Mouse (Mus musculus) duodenum, adult 2 months (tissue): ENCODE results near the gene Ciart. TPM values are rescaled to one million over a fixed set of nuclear protein-coding genes. Genes with fewer than 3 reads are reported as not detected.

Source experiments
- polyA plus RNA-seq: library from polyadenylated mRNA; depleted of rRNA; stranded (reverse); fragments of >200 nt; gene quantifications from 2 replicates; pipeline ENCODE4 v1.2.3, GENCODE M21; 2012; ENCODE audit warnings: low replicate concordance; rRNA removed

Ciart gene
- polyA plus RNA-seq = 1.6 and 1.8 TPM in 2 replicates

DNA sequence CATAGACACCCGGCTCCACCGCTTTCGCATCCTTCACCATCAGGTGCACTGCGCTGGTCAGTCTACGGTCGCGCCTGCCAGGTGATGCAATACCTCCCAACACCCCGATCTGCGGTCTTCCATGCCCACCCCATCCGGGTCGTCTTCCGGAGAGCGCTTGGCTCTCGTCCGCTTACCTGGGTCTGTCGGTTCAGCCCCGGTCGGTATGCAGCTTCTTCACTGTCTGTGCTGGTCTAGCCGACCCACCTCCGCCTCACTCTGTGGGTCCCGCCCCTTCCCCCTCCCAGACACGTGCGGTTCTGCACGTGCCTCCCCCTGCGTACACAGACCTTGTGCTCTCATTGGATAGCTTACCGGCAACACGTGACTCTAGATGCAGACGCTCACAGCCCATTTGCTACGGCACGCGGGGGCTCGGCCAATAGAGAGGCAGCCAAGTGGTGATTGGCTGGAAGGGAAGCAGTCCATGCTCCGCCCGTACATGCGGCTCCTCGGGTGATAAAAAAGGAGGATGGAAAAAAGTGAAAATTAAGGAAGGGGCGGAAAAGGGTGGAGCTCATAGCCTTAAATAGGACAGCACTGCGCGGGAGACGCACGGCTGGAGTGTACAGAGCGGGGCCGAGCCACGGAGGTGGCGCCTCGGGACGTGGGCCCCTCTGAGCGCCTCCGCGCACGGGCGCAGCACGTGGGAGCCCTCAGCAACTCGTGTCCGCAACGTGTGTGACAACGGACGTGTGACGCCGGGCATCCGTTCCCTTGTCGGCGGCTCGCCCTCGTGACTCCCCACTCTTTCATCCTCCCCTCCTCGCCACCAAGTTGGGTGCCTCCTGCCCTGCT is at the start of gene Ciart:
TSS of gene Ciart (minus strand) at position 273 of the 837 bp plus-strand sequence.

DNA sequence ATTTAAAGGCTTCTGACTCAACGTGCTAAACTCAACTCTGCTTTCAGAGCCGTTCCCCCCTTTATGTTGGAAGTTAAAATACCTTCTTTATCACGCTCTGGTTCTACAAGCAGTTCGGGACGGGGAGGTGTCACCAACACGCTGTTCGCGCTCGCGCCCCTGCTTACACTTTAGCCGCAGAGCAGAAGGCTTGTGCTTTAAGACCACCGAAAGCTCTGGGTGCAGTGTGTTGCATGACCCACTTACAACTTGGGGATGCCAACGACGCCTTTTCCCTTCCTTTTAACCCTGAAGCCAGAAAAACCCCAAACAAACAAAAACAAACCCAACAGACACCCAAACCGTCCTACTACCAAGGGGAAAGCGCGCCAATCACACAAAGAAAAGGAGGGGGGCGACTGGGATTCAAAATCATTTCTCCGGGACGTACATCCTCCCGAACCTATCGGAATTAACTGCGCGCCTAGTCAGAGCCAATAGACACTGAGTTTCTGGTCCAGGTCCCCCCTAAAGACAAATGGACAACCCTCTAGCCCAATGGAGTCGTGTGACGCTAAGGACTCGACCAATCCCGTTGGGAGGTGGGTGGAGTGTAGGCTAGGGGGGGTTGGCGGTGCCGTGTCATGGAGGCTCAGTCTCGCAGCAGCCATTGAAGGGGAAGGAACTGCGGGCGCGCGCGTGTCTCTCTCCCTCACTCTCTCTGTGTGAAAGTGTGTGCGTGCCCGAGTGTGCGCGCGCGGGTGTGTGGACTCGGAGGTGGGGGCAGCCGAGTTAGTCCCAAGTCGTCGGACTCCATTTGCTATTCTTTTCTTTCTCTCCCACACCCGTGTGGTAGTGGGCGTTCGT is 46.8 kb upstream of the Ciart start, which contains the start of gene Anp32e:
TSS of gene Anp32e (plus strand) at position 589 of the 846 bp plus-strand sequence.

DNA sequence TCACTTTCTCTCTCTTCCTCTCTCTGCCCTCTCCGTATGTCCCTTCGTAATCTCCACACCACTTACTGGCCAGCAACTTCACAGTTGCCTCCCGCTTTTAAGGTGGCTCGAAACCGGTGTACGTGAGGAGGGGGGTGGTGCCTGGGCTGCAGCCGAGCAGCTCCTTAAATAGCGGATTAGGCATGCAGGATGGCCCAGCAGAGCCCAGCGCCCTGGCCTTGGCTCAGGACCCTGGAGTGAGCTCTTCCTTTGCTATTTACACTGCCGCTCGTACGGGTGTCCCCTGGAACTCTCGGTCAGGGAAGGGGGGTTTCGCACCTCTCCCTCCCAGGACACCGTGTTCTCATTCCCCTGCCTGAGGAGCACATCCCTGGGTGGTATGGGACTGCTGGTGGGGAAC is 22.5 kb upstream of the Ciart start, which contains the start of gene Car14:
TSS of gene Car14 (minus strand) at position 124 of the 400 bp plus-strand sequence.

DNA sequence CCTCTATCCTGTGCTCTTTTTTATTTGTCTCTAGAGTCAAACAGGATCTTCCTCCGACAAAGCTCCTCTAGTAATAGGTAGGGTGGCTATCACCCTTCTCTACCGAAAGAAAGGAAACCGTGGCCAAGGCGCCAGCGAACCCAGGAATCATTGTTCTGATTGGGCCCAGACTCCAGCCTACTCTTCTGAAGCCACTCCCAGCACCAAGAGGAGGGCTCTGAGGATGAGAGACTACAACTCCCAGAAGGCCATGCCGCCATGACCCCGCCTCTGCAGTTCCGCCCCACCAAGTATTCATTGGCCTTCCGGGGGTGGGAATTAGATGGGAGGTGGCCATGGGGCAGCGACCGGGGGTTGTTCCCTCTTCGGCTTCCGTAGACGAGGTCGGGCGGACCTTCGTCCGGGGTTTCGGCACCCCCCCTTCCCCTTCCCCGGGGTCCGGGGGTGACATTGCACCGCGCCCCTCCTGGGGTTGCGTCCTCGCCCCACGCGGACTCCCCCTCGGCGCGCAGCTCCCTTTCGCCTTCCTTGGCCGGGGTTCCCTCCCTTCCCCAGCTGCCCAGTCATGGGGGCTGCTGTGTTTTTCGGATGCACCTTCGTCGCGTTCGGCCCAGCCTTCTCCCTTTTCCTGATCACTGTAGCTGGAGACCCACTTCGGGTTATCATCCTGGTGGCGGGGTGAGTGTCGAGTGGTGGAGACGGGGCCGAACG is 11.7 kb upstream of the Ciart start, which contains the start of gene Aph1a:
TSS of gene Aph1a (plus strand) at position 364 of the 711 bp plus-strand sequence.

DNA sequence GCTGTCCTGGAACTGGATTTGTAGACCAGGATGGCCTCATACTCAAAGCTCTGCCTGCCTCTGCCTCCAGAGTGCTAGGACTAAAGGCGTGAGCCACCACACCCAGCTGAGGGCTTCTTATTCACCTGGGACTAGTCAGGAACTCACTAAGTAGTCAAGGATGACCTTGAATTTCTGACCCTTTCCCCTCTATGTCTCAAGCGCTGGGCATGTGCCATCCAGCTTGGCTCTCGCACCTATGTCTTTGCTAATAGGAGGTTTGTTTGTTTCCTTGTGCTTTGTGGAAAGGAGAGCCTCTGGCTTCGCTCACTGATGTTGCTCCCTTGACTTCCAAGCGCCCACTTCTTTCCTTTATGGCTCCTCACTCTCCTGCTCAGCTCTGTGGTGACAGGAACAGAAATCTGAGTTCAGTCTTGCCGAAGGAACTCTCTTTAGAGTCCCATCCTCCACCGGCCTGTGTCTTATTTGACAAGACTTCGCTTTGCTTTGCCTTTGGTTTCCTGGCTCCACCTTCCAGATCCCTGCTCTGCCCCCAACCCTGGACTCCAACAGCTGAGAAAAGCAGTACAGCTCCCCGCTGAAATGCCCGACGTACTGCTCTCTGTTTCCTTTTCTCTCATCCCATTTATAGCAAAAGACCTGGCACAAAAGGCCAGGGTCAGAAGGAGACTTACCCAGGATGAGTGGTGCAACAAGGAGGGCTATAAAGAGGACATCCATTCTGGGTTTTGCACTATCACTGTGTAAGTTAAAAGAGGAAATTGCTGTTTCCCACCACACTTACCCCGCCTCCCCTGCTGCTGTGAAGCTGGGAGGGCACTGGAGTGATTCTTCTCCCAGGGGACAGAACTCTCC is 9.4 kb upstream of the Ciart start, which contains the start of gene BC028528:
TSS of gene BC028528 (minus strand) at position 795 of the 855 bp plus-strand sequence.

DNA sequence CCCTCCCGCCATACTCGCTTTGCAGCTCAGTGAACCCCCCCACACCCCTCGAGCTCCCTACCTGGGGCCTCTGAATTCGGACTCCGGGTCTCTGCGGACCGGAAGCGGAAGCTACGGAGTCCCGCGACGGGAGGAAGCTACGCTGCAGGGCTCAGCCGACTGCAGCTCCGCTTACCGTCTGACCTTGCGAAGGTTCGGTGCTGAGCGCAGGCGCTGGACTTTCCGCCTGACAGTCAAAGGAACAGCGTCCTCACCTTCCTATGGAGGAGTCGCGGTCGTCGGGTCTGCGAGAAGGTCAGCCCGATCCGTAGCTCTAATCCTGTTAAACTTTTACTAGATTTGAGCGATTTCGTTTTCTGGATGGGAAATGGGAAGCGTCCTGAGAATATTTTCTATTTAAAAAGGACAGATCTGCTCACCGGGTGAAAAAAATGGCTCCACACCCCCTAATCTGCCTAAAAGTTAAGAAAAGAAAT is 10.6 kb downstream of the Ciart start, which contains the start of gene Mrps21:
TSS of gene Mrps21 (minus strand) at position 128 of the 476 bp plus-strand sequence.

DNA sequence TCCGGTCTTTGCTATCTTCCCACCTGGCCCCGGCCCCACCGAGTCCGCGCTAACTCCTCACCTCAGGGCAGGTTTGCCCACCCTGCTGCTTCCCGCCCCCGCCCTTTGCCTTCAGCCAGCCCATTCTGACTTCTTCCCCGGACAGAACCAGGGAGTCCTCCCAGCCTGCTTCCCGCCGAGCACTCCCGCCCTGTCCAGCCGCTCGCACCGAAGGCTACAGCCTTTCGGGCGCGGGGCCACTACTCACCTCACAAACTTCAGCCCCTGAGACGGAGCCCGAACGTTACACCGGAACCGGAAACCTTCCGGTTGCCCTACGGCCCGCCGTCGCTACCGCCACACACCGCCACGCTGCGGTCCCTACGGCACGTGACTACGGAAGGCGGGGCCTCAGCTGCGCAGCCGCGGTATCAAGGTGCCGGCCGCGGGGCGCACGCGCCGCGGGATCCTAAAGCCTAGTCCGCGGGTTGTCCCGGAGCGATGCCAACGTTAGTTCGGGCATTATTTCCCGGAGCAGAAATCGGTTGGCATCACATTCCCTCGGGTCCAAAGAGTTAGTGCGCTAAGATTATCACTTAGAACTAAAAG is 26.5 kb downstream of the Ciart start, which contains the start of gene Prpf3:
TSS of gene Prpf3 (minus strand) at position 384 of the 588 bp plus-strand sequence.

Other genes starting within 250 kb of the Ciart start
- gene Mcl1, start 223.5 kb downstream of the Ciart start, polyA plus RNA-seq = 99.3 and 378 TPM in 2 replicates
- 17.9 and 18.4 TPM in 2 replicates for gene Adamtsl4, start 194.3 kb downstream of the Ciart start, polyA plus RNA-seq
- 123 and 175 TPM in 2 replicates for gene Ecm1, start 142.7 kb downstream of the Ciart start, polyA plus RNA-seq
- 33.5 and 38.8 TPM in 2 replicates for gene Tars2, start 122.0 kb downstream of the Ciart start, polyA plus RNA-seq
- gene Rprd2, start 63.4 kb downstream of the Ciart start, polyA plus RNA-seq = 3.1 and 6.5 TPM in 2 replicates
- 6.7 and 7.3 TPM in 2 replicates for gene Prpf3, start 26.4 kb downstream of the Ciart start, polyA plus RNA-seq
- 7.6 and 19.4 TPM in 2 replicates for gene Mrps21, start 10.7 kb downstream of the Ciart start, polyA plus RNA-seq
- gene BC028528, start 9.8 kb upstream of the Ciart start, polyA plus RNA-seq = 0.25 and 0.72 TPM in 2 replicates
- 241 and 300 TPM in 2 replicates for gene Aph1a, start 11.7 kb upstream of the Ciart start, polyA plus RNA-seq
- gene Car14, start 22.4 kb upstream of the Ciart start, polyA plus RNA-seq = 0.85 and 1.2 TPM in 2 replicates
- 3.7 and 8.3 TPM in 2 replicates for gene Anp32e, start 47.0 kb upstream of the Ciart start, polyA plus RNA-seq
- gene Plekho1, start 113.8 kb upstream of the Ciart start, polyA plus RNA-seq = 21.7 and 26.9 TPM in 2 replicates
- gene Vps45, start 176.2 kb upstream of the Ciart start, polyA plus RNA-seq = 3.6 and 4.1 TPM in 2 replicates
- 7.5 and 20.3 TPM in 2 replicates for gene Otud7b, start 222.3 kb upstream of the Ciart start, polyA plus RNA-seq